Mouse (Mus musculus) layer of hippocampus, postnatal 10 days (tissue): ENCODE results near the gene Runx1. TPM values are rescaled to one million over a fixed set of nuclear protein-coding genes. Genes with fewer than 3 reads are reported as not detected.
A peak's percentile ranks its signal among the peaks of the same experiment; 100 is the strongest.

Experiments used
- DNase-seq, 2 experiments: peaks; one replicate each; pipeline ENCODE4 v3.0.0; 2021; ENCODE audit warnings: low spot score in 2 of 2
- long read RNA-seq: library from polyadenylated mRNA; stranded (forward); transcript quantifications from one replicate; pipeline ENCODE4 v2.0.0, GENCODE M21; 2023
- total RNA-seq, 2 experiments: library from RNA; stranded (reverse); gene quantifications; 2 replicates each; pipeline ENCODE4 v1.2.3; 2021

Runx1 gene
- 1 to 10 TPM in 1 of 2 experiments, under 1 TPM in 1; 0.69 to 1.1 TPM for total RNA-seq
- long read RNA-seq, result 0 reads

DNA sequence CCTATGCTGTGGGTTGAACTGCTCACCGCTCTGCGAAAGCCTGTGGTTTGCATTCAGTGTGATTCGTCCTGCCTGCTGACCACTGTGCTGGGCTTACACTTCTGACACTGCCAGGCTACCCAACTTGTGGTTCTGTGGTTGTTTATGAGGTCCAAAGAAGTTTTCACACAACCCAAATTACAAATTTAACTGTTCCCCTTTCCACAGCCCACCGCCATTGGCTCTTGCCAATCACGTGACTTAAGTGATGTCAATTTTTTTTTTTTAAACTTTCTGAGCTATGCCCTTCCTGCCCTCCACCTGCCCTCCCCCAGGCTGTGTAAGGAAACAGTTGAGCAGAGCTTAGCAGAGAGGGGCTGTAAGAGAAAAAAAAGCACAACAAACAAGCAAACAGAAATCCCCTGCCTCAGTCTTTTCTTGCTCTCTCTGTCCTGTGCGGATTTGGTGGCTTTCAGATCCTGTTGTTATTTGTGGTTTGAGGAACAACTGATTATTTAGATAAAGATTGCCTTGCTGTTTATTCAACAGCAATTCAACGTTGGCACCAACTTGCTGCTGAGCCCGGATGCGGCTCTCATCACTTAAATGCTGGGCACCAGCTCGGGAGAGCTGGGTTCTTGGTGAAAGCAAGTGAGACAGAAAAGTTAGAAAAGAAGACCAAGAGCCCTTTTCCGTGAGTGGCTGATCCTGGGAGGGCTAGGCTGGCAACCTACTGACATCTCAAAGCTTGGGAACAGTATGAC lies at the start of gene Runx1:
Gene Runx1 (minus strand): TSS at position 242 of the 743 bp plus-strand sequence.
- no peak for DNase-seq

DNA sequence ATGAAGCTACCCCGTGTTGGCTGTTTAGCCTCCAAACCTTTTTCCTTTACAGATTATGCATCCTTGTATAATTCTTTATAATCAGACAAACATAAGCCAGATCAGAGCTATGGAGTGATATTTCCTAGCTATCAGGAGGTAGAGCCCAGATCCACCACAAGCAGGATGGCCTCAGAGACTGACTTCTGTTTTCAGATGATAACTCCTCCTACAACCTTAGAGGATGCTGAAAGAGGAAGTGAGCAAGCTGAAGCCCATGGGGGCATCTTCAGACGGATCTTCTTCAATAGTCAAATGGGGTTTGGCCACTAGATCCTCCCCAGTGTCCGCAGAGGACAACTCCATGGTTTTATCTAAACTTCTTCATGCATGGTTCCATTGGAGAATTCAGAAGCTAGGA lies 48.1 kb upstream of the Runx1 start:
- no peak for DNase-seq

DNA sequence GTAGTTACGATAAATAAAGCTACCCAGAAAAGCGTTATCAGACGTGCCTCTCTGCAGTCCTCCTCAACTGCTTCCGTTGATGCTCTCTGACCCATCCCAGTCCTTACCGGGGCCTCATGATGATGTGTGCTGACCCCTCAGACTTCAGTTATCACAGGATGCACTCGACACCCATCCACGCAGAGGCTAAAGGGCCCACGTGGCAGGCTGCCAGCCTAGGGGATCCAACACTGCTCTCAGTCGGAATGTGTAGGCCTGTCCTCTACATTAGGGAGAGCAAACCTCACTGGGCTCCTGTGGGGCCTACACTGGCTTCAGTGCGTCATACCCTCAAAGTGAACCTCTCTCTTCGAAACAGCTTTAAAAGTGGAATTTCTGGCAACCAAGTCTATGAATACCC lies 45.8 kb upstream of the Runx1 start:
- no peak for DNase-seq

DNA sequence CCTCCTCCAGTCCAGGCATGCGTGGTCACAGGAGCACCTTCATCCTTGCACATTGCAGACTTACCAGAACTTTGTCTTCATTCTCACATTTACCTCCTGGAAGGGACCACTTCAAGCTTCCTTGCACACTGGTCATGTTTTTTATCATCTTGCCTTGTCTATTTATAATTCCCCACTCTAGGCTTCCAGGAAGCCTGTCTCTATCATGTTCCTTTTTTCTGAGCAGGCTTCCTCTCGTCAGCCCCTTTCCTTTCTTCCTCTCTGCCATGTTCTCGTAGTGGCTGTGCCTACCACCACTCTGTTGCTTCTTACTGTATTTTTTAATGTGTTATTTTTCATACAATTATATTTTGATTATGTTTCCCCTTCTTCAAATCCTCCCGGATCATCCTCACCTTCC lies 42.6 kb upstream of the Runx1 start:
- no peak for DNase-seq

DNA sequence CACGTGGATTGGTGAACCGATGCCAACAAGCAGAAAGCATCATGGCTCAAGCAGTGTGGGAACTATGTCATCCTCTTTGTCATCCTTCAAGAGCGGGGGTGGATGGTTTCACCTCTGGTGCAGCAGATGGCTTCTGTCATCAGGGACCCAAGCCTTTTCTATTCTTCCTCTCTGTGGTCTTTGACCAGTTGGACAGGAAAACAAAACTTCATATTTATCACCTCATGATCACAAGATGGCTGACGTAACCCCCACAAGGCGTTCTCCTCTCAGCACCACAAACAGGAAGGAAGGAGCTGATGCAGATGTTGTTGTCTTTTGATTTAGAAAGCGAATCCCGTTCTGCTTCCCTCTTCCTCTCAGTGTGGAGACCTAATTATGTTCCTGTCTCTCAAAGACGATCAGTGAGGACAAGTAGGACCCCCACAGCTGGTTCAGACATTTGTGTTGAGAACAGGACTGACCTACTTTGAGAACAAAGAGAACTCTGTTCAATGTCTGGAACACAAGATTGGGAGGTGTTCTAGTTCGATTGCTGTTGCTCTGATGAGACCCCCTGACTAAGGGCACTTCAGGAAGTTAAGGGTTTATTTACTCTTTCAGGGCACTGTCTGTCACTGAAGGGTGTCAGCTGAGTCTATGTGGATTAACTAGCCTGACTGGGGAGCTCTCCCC lies 41.4 kb upstream of the Runx1 start:
- no peak for DNase-seq

DNA sequence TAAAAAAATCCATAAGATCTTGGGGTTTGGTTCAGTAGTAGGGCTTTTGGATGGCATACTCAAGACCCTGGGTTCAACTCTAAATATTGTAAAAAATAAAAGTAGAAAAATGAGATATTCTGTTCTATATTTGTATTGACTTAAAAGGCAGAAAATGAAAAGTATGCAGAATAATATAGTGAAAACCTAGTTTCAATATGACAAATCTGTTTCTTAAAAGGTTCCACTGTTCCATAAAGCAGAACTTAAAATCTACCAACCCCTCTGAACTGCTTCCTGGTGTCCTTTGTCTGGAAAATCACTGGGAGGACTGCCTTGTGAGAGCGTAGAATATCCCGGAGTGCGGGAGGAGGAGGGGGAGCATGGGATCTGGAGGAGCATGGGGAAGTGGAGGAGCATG lies 39.4 kb upstream of the Runx1 start:
- DNase-seq, result no peak

DNA sequence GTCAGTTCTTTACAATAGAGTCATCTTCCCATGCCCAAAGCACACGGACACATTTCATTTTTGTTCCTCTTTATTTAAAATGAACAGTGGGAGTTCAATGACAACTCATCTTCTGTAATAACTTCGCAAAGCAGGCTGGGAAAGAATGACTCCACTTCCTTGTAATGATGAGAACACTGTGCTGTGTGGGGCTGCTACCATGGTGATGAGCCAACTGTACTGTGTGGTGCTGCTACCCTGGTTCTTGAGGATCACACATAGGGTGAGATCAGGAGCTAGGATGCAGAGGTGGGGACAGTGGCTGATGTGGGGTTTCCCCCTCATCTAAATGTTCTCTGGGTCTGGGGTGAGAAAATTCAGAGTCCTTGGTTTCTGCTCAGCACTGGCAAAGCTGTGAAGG lies 38.2 kb upstream of the Runx1 start:
- DNase-seq, result no peak

DNA sequence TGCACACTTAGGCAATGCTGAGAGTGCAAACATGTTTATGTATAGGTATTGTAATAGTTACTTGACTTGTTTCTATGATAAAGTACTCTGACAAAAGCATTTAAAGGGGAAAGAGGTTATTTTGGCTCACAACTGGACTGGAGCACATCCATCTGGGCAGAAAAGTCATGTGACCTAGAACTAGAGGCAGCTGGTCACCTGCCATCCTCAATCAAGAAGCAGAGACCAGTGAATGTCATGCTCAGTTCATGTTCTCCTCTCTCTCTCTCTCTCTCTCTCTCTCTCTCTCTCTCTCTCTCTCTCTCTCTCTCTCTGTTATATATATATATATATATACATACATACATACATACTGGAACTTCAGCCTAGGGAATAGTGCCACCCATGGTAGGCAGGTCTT lies 37.2 kb upstream of the Runx1 start:
- no peak for DNase-seq

DNA sequence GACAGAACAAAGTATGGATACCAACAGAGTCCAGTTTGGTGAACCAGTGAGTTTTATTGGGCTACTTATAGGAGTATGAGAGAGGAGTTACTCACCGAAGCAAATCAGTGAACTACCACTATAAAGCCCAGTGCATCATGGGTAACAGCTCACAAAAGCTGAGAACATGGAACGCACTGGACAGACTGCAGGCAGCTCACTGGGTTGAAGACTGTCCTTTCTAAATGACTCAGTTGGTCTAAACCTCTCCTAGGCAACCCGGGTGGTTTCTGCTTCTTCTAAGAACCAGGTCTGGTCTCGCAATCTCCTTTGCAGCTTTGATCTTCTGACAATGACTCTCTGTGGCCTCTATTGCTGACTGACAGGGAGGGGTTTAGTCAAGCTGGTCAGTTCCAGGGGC lies 36.5 kb upstream of the Runx1 start:
- no peak for DNase-seq

DNA sequence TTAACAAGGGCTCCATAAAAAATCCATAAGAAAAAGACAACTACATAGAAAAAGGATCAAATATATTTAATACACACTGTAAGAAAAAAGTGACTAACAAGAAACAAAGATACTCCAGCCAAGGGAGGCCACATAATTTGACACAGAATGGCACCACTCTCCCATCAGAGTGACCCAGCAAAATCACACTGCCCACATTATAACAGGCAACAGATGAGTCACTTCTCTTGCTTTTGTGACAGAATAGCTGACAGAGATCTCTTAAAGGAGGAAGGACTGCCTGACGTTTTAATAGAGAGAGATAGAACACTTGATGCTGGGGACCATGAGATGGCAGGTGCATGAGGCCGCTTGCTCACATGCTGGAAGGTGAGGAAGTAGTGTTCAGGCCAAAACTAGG lies 35.6 kb upstream of the Runx1 start:
- no peak for DNase-seq

DNA sequence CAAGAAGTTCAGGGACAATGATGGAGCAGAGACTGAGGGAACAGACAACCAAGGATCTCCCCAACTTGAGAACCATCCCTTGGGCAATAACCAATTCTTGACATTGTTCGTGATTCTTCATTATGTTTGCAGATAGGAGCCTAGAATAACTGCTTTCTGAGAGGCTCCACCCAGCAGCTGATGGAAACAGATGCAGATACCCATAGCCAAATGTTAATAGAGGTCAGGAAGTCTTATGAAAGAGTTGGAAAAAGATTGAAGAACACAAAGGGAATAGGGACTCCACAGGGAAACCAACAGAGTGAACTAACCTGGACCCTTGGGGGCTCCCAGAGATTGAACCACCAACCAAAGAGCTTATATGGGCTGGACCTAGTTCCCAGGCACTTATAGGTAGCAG lies 34.7 kb upstream of the Runx1 start:
- no peak for DNase-seq

DNA sequence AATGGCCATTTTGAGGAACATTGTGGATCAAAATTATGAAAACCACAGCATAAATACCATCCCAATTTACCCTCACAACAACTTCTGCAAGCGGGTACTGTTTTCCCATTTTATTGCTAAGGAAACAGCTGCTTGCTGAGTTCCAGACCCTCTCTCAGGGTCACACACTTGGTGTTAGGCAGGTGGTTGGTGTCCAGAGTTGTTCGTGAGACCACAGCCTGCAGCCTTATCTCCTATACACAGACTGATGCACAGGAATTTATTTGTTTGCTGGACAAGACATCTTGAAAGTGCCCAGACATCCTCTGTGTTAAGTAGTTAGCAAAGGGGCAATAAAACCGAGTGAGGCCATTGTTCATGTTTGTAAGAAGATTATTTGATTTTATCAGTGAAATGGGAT lies 30.8 kb upstream of the Runx1 start:
- no peak for DNase-seq

DNA sequence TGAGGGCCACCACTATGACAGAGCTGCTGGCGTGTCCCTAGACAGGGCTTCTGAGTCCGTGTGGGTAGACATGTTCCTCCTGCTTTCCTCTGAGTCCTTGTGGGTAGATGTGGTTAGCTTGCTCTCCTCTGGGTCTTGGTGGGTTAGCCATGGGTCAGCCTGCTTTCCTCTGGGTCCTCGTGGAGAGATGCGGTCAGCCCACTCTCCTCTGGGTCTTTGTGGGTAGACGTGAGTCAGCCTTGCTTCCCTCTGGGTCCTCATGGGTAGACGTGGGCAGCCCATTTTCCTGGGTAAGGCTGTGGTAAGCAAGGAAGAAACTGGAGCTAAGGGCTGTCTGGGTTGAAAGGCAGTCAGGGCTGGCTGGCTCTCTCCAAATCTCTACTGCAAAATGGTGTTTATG lies 26.3 kb upstream of the Runx1 start:
- DNase-seq, result no peak

DNA sequence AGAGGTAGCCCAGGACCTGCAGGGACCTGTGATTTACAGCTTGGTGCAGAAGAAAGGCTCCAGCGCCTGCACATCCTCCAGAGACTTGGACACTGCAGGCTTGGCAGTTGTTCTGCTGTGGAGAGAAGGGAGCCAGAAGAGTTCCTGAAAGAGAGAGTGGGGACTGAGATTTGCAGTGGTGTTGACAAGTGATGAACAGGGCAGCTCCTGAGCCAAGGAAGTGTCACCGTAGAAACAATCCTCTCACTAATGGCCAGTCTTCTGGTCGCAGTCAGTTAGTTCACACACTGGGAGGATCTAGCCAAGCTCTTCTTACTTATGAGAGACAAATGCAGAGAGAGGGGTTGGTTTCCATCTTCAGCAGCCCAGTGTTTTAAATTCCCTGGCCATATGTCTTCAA lies 24.5 kb upstream of the Runx1 start:
- no peak for DNase-seq

DNA sequence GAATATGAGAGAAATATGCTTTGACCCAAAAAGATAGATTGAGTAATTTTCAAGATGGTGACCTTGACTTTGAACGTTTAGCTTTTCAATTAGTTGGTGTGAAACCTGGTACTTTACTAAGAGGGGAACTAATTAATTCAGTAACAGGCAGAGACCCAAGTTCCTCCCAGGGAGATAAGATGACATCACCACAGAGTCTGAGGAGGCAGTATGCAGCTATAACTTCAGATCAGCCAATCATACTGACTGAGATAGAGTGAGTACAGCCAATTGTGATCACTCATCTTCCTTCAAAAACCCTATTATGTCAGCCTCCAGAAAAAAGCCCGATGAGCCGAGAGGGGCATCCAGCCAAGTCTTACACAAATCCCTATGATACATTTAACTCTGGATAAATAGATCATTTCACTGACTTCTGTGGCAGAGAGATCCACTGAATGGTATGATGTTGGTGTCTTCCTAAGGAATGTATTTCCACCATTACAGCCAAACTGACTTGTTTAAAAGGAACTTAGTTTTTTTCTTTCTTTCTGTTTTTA lies 21.9 kb upstream of the Runx1 start:
- no peak for DNase-seq

DNA sequence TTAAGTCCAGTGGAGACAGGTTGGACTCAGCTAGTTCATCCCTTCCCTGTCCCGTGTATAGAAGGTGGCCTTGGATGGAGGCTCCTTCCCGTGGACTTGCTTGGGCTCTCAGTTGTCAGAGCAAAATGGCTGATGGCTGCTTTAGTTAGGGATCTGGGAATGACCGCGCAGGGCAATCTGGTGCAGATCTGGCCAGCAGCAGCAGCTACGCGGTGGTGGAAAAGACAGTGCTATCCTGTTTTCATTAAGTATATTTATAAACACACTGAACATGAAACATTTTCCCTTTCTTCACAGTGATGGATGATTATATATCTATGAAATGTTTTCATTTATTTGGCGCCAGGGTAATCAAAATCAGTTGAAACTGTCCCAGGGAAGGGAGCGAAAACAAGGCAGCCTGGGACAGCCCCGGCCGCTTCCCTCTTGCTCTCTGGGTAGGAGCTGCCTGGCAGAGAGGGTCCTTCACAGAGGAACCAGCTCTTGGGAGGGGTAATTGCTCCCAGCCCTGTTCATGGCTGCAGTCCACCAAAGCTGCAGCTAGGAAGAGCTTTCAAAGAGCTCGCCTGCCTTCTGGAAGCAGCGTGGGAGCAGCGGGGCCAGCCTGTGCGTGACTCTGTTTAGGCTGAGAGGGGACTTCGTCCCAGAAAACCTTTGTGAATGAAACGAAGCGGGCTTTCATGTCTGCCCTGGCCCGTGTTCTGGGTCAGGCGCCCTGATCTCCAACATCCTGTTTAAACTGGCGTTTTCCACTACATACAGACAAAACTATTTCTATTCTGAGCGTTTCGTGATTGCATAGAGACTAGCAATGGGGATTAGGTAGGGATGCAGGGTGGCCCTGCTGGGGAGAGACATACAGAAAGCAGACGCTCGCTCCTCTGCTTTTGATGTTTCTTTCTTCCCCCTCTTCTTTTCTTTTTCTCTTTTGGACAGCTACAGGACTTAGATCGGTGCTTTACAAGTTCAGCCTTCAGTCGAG lies 19.6 kb upstream of the Runx1 start:
- DNase-seq, result peak in 1 of 2 experiments; percentile 48

DNA sequence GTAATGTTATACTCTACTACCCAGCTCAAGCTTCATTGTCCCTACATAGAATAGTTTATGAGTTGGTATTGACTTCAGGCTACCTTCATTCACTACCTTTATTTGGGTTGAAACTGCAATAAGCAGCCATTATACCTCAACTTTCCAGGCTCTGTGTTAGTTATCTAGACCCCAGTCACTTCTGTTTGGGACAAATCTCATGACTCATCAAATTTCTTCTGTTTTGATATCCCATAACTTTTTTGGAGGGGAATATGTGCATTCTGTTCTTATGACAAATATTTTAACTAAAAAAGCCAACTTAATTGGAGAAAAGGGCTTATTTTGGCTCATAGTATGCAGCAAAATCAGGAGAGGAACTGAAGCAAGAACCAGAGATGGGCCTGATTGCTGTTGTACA lies 12.8 kb upstream of the Runx1 start:
- DNase-seq, result no peak

DNA sequence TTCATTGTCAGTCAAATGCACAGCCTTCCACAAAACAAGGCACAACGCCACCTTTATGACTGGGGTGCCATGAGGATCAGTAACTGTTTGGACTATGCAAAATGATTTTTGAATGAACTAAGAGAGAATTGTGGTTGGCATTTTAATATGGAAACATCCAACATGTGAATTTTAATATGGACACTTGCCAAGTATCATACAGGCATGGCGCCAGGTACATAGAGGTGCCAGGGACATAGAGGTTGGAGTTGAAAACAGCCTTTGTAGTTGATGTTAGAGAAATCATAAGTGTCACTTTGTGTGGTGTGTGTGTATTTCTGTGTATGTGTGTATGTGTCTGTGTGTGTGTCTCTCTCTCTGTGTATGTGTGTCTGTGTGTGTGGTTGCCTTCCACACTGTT lies 5.4 kb upstream of the Runx1 start:
- no peak for DNase-seq

DNA sequence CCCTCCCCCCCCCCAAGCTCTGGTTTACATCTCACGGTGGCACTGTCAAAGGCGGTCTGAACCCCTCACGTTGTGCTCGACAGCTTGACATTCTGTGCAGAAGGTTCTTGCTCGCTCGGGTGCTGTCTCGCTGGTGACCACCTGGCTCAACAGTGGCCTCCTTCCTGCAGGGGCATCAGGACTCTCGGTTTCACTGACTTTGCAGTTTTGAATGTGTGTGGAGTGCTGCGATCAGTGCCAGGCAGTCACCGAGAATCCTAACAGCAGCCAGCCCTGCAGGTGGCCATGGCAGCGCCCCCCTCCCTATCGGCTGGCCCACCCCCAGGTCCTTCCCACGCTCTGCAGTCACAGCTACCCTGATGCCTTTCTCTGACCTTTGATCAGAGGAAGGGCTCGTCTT lies 4.5 kb upstream of the Runx1 start:
- DNase-seq, result no peak

DNA sequence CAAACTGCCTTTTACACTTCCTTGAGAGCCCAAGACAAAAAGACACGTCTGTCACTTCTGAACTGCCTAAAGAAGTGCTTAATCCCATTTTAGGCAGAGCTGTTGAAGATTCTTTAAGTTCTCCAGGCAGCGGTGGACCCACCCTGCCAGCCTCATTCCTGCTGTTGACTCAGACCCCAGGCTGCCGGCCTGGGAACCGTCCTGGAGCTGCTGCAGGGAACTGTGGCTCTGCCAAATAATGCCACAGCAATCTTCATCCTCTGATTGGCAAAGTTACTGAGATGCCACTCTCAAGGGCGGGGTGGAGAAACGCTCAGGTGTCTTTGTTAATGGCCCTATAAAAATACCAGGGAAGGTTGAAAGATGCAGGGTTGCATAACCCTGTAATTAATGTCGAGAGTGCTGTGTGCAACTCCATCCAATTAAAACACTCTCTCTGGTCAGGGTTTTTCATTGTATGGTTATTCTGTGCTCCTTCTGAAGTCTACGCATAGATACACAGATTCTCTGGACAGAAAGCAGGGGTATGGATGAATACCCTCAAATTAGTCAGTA lies 2.4 kb upstream of the Runx1 start:
- no peak for DNase-seq

DNA sequence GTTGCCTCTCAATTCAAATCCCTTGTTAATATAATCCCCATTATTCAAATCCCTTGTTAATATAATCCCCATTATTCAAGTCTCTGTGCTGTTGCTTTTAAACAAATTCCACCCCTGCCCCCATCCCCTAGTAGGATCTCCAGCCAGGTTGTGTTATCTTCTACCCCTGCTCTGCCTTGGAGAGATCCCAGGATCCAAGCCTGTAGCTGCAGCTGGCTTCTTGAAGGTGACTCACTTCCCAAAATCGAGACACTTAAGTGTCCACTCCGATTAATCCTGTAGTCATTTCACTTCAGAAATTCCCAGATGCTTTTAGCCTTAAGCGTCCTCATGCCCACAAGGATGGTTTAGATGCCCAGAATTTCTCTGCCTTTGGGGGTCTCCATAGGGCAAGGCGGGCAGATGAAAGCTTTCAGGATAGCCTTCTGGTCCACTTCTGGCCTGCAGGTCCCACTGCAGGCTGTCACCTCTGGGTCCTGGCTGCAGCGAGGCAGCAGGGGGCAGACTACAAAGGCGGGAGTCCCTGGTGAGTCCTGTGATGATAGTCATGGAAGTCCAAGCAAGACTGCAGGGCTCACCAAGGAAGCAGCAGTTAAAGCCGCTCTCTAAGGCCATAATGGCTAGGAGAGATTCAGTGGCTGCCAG lies 1.8 kb upstream of the Runx1 start:
- no peak for DNase-seq
